Mouse (Mus musculus): Measurements from ENCODE around the gene Gm49450. TPM values are rescaled to one million over a fixed set of nuclear protein-coding genes. Genes with fewer than 3 reads are reported as not detected.
A peak's percentile ranks its signal among the peaks of the same experiment; 100 is the strongest.

Gm49450 gene
- polyA plus RNA-seq, 1 experiment from 2014 or later: not detected

- Histone ChIP-seq H3K9me3 (no peaks in the 10 kb centered on the region), H3K4me3 (no peak overlapping the region), H3K36me3 (peaks cover 34% of the 10 kb centered on the region), H3K4me1 (replicated peaks) (peaks cover 34% of the 10 kb centered on the region), H3K4me2 (no peak overlapping the region), H3K27me3 (no peaks in the 10 kb centered on the region), H3K27ac (replicated peaks) (no peak overlapping the region), H3K9ac (no peak overlapping the region)
- ATAC-seq (ENCODE audit: low FRiP score, low read depth): no peak
- WGBS: 92% methylated on average over 6 of the region's 6 CpGs
Observed at GRCm38 (mm10) chr15:98914903-98915302, 38.4 kb downstream of the Gm49450 start.

- H3K36me3 ChIP-seq: peaks cover 60% of the 10 kb centered on the region
- H3K27ac ChIP-seq (replicated peaks): no peak overlapping the region
- H3K4me2 ChIP-seq: no peak overlapping the region
- H3K9ac ChIP-seq: no peak overlapping the region
- no peaks in the 10 kb centered on the region for H3K4me1 ChIP-seq (replicated peaks)
- no peaks in the 10 kb centered on the region for H3K9me3 ChIP-seq
- no peak overlapping the region for H3K4me3 ChIP-seq
- H3K27me3 ChIP-seq: peaks cover 13% of the 10 kb centered on the region
- 34% methylated on average over 10 of the region's 10 CpGs for WGBS
- no peak for ATAC-seq (ENCODE audit: low FRiP score, low read depth)
Observed at GRCm38 (mm10) chr15:98904692-98905091, 48.7 kb downstream of the Gm49450 start.

- Histone ChIP-seq H3K27ac (replicated peaks) (no peak overlapping the region), H3K27me3 (peaks cover 33% of the 10 kb centered on the region), H3K36me3 (peaks cover 40% of the 10 kb centered on the region), H3K4me1 (replicated peaks) (peaks cover 11% of the 10 kb centered on the region), H3K4me3 (no peak overlapping the region), H3K4me2 (no peak overlapping the region), H3K9me3 (no peaks in the 10 kb centered on the region), H3K9ac (no peak overlapping the region)
- 91% methylated on average over 2 of the region's 2 CpGs for WGBS
- ATAC-seq (ENCODE audit: low FRiP score, low read depth): no peak
Observed at GRCm38 (mm10) chr15:98902600-98902999, 50.8 kb downstream of the Gm49450 start.

GRCm38 (mm10) chr15:98901530-98901929 is 51.8 kb downstream of the Gm49450 start:
- H3K27ac ChIP-seq (replicated peaks): no peak overlapping the region
- H3K9ac ChIP-seq: no peak overlapping the region
- no peak overlapping the region for H3K4me3 ChIP-seq
- peaks cover 30% of the 10 kb centered on the region for H3K36me3 ChIP-seq
- no peaks in the 10 kb centered on the region for H3K9me3 ChIP-seq
- WGBS: 67% methylated on average over 1 of the region's 1 CpGs
- ATAC-seq (ENCODE audit: low FRiP score, low read depth): no peak
- peaks cover 14% of the 10 kb centered on the region for H3K4me1 ChIP-seq (replicated peaks)
- peaks cover 43% of the 10 kb centered on the region for H3K27me3 ChIP-seq
- H3K4me2 ChIP-seq: no peak overlapping the region

- Histone ChIP-seq H3K9ac (no peak within 1 kb of the TSS), H3K4me3 (peak within 1 kb of the TSS; percentile 24)
Observed at GRCm38 (mm10) chr15:98897928-98898800, 55.2 kb downstream of the Gm49450 start, which contains the start of gene Dhh. TSS of gene Dhh (minus strand) at chr15:98898540.

GRCm38 (mm10) chr15:98897495-98897894 is 55.9 kb downstream of the Gm49450 start:
- Histone ChIP-seq H3K4me1 (replicated peaks) (peaks cover 40% of the 10 kb centered on the region), H3K9me3 (no peaks in the 10 kb centered on the region), H3K27ac (replicated peaks) (no peak overlapping the region), H3K4me3 (peak overlapping the region; percentile 24), H3K36me3 (no peaks in the 10 kb centered on the region), H3K27me3 (peaks cover 82% of the 10 kb centered on the region), H3K9ac (no peak overlapping the region), H3K4me2 (peak overlapping the region; percentile 44)
- 2% methylated on average over 10 of the region's 10 CpGs for WGBS
- no peak for ATAC-seq (ENCODE audit: low FRiP score, low read depth)

More at GRCm38 (mm10) chr15:98897928-98898800, 55.2 kb downstream of the Gm49450 start, which contains the start of gene Dhh:
- H3K9me3 ChIP-seq: no peaks in the 10 kb centered on the region
- H3K4me1 ChIP-seq (replicated peaks): peaks cover 40% of the 10 kb centered on the region
- H3K4me2 ChIP-seq: peak within 1 kb of the TSS; percentile 44
- peaks cover 75% of the 10 kb centered on the region for H3K27me3 ChIP-seq
- no peak within 1 kb of the TSS for H3K27ac ChIP-seq (replicated peaks)
- under 1% methylated on average over 41 of the region's 41 CpGs for WGBS
- peaks cover 2% of the 10 kb centered on the region; the same call in 1 of the 2 replicates for H3K36me3 ChIP-seq
- ATAC-seq (ENCODE audit: low FRiP score, low read depth): no peak

GRCm38 (mm10) chr15:98895635-98896589 is 57.4 kb downstream of the Gm49450 start:
- peak; percentile 36; the same call in 1 of the 2 replicates for ATAC-seq (ENCODE audit: low FRiP score, low read depth)
- Histone ChIP-seq H3K36me3 (no peaks in the 10 kb centered on the region), H3K4me3 (peak overlapping the region; percentile 46), H3K9ac (peak overlapping the region; percentile 32), H3K4me1 (replicated peaks) (peaks cover 43% of the 10 kb centered on the region), H3K4me2 (peak overlapping the region; percentile 91), H3K27ac (replicated peaks) (no peak overlapping the region), H3K27me3 (peaks cover 87% of the 10 kb centered on the region), H3K9me3 (no peaks in the 10 kb centered on the region)
- WGBS: 2% methylated on average over 41 of the region's 41 CpGs

GRCm38 (mm10) chr15:98894746-98895634 is 58.4 kb downstream of the Gm49450 start:
- WGBS: 3% methylated on average over 37 of the region's 38 CpGs
- H3K4me3 ChIP-seq: peak overlapping the region; percentile 46
- H3K9ac ChIP-seq: peak overlapping the region; percentile 32; the same call in 1 of the 2 replicates
- H3K27ac ChIP-seq (replicated peaks): no peak overlapping the region
- H3K27me3 ChIP-seq: peaks cover 77% of the 10 kb centered on the region
- 0 out of 2 replicates have a peak, but pooled peaks have one; percentile 3 for ATAC-seq (ENCODE audit: low FRiP score, low read depth)
- H3K4me1 ChIP-seq (replicated peaks): peaks cover 43% of the 10 kb centered on the region
- peak overlapping the region; percentile 91 for H3K4me2 ChIP-seq
- H3K9me3 ChIP-seq: no peaks in the 10 kb centered on the region
- no peaks in the 10 kb centered on the region for H3K36me3 ChIP-seq

GRCm38 (mm10) chr15:98893940-98894745 is 59.2 kb downstream of the Gm49450 start, which contains the start of gene Rhebl1:
TSS of gene Rhebl1 (minus strand) at chr15:98894540.
- H3K36me3 ChIP-seq: no peaks in the 10 kb centered on the region
- 0 out of 2 replicates have a peak within 1 kb of the TSS, but pooled peaks have one; percentile 30 for H3K9ac ChIP-seq
- no peaks in the 10 kb centered on the region for H3K9me3 ChIP-seq
- H3K4me2 ChIP-seq: peak within 1 kb of the TSS; percentile 91
- H3K4me1 ChIP-seq (replicated peaks): peaks cover 43% of the 10 kb centered on the region
- WGBS: under 1% methylated on average over 77 of the region's 77 CpGs
- H3K4me3 ChIP-seq: peak within 1 kb of the TSS; percentile 46
- peaks cover 70% of the 10 kb centered on the region for H3K27me3 ChIP-seq
- no peak within 1 kb of the TSS for H3K27ac ChIP-seq (replicated peaks)
- ATAC-seq (ENCODE audit: low FRiP score, low read depth): no peak

GRCm38 (mm10) chr15:98893036-98893435 is 60.3 kb downstream of the Gm49450 start:
- ATAC-seq (ENCODE audit: low FRiP score, low read depth): no peak
- Histone ChIP-seq H3K27me3 (peaks cover 59% of the 10 kb centered on the region), H3K4me2 (no peak overlapping the region), H3K9me3 (no peaks in the 10 kb centered on the region), H3K9ac (no peak overlapping the region), H3K27ac (replicated peaks) (no peak overlapping the region), H3K4me3 (no peak overlapping the region), H3K36me3 (no peaks in the 10 kb centered on the region), H3K4me1 (replicated peaks) (peaks cover 37% of the 10 kb centered on the region)
- 49% methylated on average over 4 of the region's 4 CpGs for WGBS
